Mouse (Mus musculus): Measurements from ENCODE around the gene Spic. TPM values are rescaled to one million over a fixed set of nuclear protein-coding genes. Genes with fewer than 3 reads are reported as not detected.

The Spic gene
- polyA plus RNA-seq, 1 experiment from 2014 or later: 1.2 TPM

GRCm38 (mm10) chr10:88627052-88627451 lies 57.8 kb downstream of the Spic start:
- no peak overlapping the region for H3K4me3 ChIP-seq (replicated peaks)
- WGBS: 76% methylated on average over 4 of the region's 4 CpGs
- H3K9ac ChIP-seq: no peak overlapping the region
- no peaks in the 10 kb centered on the region for H3K27me3 ChIP-seq (replicated peaks)
- H3K9me3 ChIP-seq: no peaks in the 10 kb centered on the region
- H3K4me1 ChIP-seq (replicated peaks): no peaks in the 10 kb centered on the region
- H3K4me2 ChIP-seq (replicated peaks): no peak overlapping the region
- no peak overlapping the region for H3K27ac ChIP-seq
- no peak for ATAC-seq
- no peaks in the 10 kb centered on the region for H3K36me3 ChIP-seq

GRCm38 (mm10) chr10:88626176-88626575 lies 58.6 kb downstream of the Spic start:
- no peak overlapping the region for H3K4me2 ChIP-seq (replicated peaks)
- H3K4me3 ChIP-seq (replicated peaks): no peak overlapping the region
- no peaks in the 10 kb centered on the region for H3K9me3 ChIP-seq
- no peaks in the 10 kb centered on the region for H3K36me3 ChIP-seq
- H3K27ac ChIP-seq: no peak overlapping the region
- H3K9ac ChIP-seq: no peak overlapping the region
- no peaks in the 10 kb centered on the region for H3K27me3 ChIP-seq (replicated peaks)
- ATAC-seq: no peak
- no peaks in the 10 kb centered on the region for H3K4me1 ChIP-seq (replicated peaks)
- WGBS: 79% methylated on average over 3 of the region's 3 CpGs

Other genes with a start within 250 kb of the Spic start
- 0.39 and 0.62 TPM in 2 replicates for gene Sycp3, start 225.4 kb downstream of the Spic start, polyA plus RNA-seq (2015; fragmentation: Nextera tagmentation; extraction: Ambion mirVana)
- gene Chpt1, start 180.9 kb downstream of the Spic start, polyA plus RNA-seq (2015; fragmentation: Nextera tagmentation; extraction: Ambion mirVana): 219 and 229 TPM in 2 replicates
- gene Mybpc1, start 79.9 kb downstream of the Spic start, polyA plus RNA-seq (2015; fragmentation: Nextera tagmentation; extraction: Ambion mirVana): 1.4 and 3.3 TPM in 2 replicates
- 184 and 190 TPM in 2 replicates for gene Arl1, start 45.8 kb upstream of the Spic start, polyA plus RNA-seq (2015; fragmentation: Nextera tagmentation; extraction: Ambion mirVana)
- gene Utp20, start 141.8 kb upstream of the Spic start, polyA plus RNA-seq (2015; fragmentation: Nextera tagmentation; extraction: Ambion mirVana): 15.5 and 15.9 TPM in 2 replicates
- 0.97 and 1.4 TPM in 2 replicates for gene Slc5a8, start 201.0 kb upstream of the Spic start, polyA plus RNA-seq (2015; fragmentation: Nextera tagmentation; extraction: Ambion mirVana)